Mouse (Mus musculus): ENCODE data around the gene Ccdc191.

GRCm38 (mm10) chr16:43999111-43999510, 109.5 kb downstream of the Ccdc191 start:
- TF ChIP-seq POLR2A (IDR thresholded peaks at IDR 0.05; ENCODE audit: control insufficient read depth, low read depth, low read length), result no peak
- TF ChIP-seq CTCF (IDR thresholded peaks at IDR 0.05; ENCODE audit: control insufficient read depth, insufficient read depth, insufficient replicate concordance, low read depth, low read length), result no peak

All from testis, adult 2 months (tissue).